Mouse (Mus musculus) layer of hippocampus, adult 9-11 months (tissue): ENCODE measurements around the gene Kifc1.

Experiments used
- DNase-seq: peaks from one replicate; pipeline ENCODE4 v3.0.0; 2022

Gene Kifc1

DNA sequence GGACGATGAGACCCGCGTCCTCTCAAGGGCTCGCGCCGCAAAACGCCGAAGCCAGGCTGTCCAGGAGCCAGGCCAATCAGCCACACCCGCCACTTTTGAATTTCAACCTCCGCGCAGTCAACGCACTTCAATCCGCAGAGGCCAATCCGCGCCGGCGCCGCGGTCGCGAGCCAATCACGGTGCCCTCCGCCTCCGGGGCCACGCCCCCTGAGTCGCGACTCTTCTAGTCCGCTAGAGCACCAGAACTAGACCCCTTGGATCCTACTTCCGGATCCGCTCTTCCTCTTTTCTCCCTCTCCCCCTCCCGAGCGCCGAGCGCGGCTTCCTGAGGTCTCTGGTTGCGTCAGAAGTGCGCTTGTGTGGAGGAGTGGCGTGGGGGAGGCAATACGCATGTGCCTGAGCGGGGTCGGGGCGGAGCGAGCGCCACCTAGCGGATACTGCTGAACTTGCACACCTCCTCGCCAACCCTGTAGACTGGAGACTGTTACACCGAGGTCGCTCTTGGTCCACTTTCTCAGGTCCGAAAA is at the start of gene Kifc1:
Gene Kifc1, minus strand, starts transcription at position 129 of the 527 bp plus-strand sequence.
- DNase-seq, result peak; percentile 100

DNA sequence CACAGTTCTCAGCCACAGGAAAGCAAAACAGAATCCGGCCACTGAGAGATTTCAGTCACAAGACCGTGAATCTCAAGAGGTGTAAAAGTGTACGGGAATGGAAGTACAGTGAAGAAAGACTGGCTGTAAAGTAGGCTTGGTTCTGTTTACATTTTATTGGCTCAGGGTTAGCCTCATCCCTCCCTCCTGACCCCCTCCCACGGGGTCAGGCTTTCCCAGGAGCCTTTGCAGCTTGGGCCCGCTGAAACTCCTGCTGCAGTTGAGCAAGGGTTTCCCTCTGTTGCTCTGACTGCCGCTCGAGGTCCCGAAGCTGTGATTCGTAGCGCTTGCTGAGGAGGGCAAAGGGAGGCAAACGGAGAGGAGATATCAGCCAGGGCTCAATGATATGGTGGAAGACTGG is 48.3 kb upstream of the Kifc1 start:
- DNase-seq, result no peak

DNA sequence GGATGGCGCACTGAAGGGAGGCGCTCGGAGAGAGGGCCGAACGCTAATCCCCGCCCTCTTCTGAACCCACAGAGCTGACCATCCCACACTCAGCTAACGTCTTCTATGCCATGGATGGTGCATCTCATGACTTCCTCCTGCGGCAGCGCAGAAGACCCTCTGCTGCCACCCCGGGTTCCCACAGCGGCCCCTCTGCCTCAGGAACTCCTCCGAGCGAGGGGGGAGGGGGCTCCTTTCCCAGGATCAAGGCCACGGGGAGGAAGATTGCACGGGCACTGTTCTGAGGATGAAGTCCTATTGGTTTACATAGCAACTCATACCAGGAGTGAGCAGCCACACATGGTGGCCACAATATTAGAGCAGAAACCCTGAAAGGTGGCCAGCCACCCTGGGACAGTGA is 46.5 kb upstream of the Kifc1 start:
- no peak for DNase-seq

DNA sequence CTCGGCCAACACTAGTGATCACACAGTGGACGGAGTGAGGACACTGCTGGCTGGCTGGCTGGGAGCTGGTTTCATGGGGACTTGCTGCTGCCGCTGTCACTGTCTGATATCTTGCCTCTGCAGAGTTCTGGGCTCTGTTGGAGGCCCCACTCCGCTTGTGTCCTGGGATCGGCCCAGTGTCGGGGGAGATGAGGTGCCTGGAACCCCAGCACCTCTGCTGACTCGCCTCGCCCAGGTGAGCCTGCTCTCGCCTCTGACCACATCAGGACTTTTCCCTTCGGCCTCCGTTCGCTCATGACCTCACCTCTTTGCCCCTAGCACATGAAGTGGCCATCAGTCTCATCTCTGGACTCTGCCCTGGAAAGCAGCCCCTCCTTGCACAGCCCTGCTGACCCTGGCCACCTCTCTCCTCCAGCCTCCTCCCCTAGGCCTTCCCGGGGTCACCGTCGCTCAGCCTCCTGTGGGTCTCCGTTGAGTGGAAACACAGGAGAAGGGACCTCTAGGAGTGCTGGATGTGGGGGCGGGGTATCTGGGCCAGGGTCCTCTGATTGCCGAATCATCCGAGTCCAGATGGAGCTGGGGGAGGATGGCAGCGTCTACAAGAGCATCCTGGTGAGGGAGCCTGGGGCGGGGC is 45.1 kb upstream of the Kifc1 start:
- DNase-seq, result no peak

DNA sequence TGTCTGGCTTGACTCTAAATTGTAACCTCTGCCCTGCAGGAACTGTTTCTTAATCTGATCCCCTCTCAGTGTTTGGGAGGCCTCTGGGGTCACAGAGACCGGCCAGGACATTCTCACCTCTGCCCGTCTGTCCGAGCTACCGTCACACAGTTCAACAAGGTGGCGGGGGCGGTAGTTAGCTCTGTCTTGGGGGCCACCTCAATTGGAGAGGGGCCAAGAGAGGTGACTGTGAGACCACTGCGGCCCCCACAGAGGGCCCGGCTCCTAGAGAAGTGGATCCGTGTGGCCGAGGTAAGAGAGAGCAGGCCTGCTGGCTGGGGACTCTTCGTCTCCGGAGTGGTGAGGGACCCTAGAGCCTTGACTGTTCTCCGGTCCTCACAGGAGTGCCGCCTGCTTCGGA is 42.5 kb upstream of the Kifc1 start:
- DNase-seq, result no peak

DNA sequence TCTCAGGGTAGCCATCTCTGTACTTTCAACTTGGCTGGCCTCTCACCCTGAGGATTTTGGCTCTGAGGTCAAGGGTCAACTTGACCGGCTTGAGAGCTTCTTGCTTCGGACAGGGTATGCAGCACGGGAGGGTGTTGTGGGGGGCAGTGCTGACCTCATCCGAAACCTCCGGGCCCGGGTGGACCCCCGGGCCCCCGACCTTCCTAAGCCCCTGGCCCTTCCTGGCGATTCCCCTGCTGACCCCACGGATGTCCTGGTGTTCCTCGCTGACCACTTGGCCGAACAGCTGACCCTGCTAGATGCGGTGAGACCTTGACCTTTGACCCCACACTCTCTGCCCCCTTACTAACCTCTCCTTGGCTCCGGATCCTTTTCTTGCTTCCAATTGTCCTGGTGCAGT is 42.0 kb upstream of the Kifc1 start:
- no peak for DNase-seq

DNA sequence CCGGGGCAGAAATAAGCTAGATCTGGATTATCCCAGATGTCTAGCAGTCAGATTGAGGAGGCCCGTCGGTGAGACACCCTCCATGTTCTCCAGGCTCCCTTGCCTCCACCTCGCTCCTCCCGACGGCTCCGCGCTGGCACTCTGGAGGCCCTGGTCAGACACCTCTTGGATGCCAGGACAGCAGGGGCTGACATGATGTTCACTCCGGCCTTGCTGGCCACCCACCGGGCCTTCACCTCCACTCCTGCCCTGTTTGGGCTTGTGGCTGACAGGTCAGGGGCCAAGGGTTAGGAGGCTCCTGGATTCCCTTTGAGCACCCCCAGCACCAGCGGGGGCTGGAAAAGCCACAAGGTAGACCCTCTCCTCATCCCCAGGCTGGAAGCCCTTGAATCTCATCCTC is 41.5 kb upstream of the Kifc1 start:
- DNase-seq, result no peak

DNA sequence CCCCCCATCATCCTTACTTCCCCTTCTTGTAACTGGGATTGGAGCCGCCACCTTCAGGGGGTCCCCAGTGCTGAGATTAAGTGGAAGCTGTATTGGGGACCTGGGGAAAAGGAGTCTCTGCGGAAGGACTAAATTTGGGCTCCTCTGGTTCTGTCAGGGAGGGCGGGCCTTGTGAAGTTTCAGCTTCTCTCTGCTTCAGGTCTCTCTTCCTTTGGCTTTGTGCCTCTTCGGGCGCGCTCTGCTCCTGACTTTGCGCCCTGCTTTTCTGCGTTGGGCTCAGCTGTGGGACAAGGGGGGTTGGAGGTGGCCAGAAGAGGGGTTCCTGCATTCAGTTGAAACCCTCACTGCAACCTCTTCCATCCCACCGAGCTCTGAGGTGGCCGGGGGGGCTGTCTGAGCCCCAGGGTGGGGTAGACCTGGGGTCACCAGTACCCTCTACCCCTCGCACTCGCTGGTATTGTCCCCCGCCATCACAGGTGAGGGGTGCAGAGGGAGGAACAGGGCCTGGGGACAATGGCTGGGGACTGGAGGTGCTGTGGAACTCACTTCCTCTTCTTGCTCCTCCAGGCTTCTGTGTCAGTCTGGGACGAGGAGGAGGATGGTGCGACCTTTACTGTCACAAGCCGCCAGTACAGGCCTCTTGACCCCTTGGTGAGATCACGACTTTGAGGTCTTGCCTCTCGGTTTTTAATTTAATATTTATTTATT is 40.9 kb upstream of the Kifc1 start:
- DNase-seq, result no peak

DNA sequence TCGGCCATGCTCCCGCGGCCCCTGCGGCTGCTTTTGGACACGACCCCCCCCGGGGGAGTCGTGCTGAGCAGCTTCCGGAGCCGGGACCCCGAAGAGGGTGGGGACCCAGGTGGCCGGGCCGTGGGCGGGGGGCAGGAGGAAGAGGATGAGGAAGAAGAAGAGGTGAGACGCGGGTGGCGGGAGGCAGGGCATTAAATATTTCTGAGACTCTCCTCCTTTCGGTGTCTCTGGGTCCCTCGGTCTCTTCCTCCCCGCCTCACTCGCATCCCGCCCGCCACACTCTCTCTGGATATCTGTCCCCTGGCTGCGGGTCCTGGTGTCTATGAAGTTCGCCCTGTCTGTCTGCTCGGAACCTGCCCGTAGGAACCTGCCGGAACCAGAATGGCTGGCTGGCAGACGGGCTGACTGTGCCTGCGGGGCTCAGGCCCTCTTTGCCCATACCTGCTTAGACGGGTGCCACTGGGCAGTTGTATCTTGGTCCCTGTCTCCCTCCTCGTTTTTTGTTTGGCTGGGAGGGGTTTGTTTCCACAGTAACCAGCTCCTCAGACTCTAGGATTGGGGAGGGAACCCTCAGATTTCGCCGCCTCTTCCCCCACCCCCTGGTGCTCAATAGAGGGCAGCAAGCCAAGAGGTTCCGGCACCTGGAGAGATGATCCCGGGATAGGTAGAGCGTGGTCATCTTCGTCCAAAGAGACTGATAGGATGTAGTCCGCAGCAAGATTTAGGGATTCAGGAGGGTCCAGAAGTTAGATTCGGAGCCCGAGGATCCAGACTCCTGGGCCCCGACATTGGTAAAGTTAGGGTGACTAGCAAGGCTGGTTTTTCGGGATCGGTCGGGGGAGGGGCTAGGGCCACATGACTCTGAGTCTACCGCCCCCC is 40.1 kb upstream of the Kifc1 start:
- peak; percentile 82 for DNase-seq

DNA sequence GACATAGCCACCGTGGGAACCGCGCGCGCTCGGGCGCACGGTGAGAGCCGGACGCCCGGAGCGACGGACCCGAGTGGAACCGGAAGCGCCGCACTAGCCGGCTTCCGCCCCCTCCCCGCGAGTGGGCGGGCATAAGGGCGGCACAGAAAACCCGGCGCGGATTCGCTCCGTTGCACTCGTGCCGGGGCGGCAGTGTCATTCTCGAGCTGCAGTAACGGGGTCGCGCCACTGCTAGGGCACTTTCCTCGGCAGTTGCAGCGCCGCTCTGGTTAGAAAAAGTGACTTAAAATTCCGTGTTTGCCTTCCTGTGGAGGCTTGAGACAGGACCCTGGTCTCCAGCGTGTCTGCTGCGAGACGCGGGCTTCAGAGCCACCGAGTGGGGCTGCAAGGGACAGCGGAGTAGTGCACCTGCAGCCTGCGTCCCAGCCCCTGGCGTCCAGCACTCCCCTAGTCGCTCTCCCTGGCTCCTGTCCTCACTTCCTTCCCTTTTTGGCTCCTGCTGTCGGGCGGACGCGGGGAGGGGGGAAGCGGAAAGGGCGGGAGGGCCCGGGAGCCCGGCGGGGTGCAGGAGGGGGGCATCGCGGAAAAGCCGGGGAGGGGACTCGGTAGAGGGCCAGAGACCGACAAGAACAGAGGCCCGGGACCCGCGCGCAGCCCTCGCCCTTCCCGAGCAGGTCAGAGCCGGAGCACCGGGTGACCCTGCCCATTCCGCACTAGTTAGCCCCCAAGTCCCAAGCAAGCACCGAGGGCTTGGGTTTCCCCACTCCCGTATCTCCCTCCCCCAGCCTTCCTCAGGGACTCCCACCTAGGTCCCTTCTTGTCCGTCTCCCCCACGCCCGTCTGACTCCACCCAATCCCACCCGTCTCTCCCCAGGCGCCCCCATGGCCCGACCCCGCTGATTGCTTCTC is 39.2 kb upstream of the Kifc1 start, which contains the start of gene Rgl2:
Gene Rgl2, plus strand, starts transcription at position 173 of the 909 bp plus-strand sequence.
- peak; percentile 90 for DNase-seq

DNA sequence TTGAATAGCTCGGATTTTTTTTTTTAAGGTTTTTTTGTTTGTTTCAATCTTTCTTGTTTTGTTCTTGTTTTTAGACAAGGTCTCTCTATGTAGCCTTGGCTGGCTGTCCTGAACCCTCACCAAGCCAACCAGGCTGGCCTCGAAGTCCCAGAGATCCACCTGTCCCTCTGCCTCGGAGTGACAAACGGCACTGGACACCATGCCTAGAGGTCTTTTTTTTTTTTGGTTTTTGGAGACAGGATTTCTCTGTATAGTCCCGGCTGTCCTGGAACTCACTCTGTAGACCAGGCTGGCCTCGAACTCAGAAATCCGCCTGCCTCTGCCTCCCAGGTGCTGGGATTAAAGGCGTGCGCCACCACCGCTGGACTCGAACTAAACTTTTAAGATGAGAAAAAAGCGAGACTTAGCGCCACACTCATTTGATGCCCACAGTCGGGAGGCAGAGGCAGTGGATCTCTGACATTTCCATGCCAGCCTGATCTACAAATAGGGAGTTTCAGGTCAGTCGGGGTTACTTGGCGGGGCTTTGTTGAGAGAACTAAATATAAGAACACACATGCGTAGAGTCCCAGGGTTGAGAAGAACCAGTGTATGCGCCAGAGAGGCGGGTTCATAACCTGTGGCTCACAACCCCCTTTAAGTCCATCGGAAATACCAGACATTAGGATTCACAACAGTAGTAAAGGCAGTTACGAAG is 37.9 kb upstream of the Kifc1 start:
- no peak for DNase-seq

DNA sequence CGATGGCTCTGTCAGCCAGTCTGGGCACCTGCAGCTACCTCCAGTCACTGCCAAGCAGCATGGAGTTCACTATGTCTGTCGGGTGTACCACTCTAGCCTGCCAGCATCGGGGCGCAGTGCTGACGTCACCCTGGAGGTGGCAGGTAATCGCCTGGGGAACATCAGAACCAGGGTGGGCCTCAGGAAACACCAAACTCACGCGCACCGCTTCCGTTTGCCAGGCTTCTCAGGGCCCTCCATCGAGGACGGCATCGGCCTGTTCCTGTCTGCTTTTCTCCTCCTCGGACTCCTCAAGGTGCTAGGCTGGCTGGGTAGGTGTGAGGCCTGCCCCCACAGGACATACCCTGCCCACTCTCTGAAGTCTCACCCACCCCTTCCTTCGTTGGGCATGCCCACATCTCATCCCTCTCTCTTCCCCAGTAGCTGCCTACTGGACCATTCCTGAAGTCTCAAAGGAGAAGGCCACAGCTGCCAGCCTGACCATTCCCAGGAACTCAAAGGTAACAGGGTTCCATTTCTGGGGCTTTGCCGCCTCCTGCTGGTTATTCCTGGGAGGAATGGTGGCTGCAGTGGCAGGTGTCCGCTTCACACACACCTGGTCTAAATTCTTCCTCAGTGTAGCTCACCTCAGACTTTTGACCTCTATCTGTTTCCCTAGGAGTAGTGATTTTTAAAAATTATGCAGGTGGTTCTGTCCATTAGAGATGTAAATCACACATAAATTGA is 35.9 kb upstream of the Kifc1 start:
- no peak for DNase-seq

DNA sequence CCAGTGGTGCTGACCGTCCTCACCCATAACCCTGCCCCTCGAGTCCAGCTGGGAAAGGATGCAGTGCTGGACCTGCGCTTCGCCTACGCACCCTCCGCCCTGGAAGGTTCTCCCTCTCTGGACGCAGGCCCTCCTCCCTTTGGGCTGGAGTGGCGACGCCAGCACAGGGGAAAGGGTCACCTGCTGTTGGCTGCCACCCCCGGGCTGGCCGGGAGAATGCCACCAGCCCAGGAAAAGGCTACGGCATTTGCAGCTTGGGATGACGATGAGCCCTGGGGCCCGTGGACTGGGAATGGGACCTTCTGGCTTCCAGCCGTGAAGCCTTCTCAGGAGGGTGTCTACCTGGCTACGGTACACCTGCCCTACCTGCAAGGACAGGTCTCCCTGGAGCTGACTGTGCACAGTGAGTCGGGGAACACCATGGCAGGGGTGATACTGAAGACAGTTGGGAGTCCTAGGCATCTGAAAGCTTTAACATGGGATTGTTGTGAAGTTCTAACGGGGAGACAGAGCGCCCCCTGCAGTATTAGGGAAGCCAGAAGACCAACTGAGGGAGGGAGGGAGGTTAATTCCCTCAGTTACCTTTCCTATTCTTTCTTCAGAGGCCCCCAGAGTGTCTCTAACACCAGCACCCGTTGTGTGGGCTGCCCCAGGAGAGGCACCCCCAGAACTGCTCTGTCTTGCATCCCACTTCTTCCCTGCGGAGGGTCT is 35.1 kb upstream of the Kifc1 start:
- no peak for DNase-seq

DNA sequence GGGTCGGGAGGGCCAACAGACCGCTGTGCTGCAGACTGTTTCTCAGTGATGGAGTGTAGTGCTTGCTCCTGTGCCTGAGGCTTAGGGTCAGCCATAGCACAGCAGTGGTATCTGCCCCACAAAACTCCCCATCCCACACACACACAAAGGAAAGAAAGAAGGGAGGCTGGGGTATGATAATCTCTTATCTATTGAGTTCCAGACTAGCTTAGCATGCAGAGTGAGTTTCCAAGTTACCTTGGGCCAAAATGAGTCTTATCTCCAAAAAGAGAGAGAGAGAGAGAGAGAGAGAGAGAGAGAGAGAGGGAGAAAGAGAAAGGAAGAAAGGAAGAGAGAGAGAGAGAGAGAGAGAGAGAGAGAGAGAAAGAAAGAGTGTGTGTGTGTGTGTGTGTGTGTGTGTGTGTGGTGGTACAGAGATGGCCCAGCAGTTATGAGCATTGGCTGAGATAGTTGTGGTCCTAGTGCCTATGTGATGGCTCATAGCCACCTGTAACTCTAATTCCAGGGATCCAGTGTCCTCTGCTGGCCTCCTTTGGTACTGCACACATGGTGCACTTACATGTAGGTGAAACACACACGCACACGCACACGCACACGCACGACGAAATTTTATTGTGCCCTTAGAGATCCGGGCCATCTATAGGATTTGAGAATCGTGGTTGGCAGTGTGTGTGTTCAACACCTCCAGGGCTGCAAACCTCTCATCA is 34.3 kb upstream of the Kifc1 start:
- no peak for DNase-seq

DNA sequence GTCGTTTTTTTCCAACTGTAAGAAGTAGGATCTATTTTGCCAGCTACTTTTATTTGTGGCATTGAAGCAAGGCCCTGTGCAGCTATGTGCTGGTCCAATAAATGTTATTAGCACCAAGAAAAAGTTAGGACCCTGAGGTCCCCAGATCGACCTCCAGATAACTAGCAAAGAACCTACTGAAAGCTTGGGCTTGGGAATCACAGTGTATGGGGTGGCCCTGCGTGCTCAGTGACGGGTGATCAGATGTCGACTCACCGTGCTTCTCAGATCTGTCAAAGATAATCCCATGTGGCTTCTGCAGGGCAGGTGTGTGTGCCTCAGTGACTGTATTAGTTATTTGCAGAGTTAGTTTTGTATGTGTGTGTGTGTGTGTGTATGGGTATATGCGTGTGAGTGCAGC is 30.9 kb upstream of the Kifc1 start:
- DNase-seq, result no peak

DNA sequence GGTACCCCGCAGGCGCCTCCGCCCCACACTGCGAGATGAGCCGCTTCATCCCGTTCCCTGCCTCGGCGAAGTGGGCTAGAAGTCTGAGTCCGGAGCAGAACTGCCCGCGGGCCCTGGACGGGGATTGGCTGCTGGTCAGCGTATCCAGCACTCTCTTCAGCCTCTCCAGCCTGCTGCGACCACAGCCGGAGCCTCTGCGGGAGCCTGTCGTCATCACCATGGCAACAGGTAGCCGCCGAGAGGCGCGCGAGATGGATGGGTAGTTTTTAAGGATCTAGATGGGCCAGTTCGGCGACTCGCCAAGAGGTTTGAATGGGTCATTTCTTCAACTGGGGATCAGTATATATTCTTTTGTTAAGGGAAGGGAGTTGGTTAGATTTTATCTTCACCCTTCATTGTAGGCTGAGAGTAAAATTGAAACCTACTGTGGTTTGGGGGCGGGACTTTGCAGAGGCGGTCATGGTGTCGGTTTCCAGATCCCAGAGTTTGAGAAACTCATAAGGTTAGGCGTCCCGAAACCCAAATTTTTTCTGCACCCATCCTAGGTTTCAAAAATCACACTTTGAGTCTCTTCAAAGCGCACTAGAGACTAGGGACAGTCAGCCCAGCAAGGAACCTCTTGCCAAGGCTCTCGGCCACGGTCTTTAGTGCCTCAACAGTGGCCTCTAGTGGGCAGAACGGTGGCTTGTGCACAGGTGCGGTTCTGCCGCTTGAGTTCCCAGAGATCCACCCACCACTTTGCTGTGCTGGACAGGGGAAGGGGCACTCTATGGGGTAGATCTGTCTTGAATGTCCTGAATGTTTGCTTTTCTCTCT is 30.0 kb upstream of the Kifc1 start:
- no peak for DNase-seq

DNA sequence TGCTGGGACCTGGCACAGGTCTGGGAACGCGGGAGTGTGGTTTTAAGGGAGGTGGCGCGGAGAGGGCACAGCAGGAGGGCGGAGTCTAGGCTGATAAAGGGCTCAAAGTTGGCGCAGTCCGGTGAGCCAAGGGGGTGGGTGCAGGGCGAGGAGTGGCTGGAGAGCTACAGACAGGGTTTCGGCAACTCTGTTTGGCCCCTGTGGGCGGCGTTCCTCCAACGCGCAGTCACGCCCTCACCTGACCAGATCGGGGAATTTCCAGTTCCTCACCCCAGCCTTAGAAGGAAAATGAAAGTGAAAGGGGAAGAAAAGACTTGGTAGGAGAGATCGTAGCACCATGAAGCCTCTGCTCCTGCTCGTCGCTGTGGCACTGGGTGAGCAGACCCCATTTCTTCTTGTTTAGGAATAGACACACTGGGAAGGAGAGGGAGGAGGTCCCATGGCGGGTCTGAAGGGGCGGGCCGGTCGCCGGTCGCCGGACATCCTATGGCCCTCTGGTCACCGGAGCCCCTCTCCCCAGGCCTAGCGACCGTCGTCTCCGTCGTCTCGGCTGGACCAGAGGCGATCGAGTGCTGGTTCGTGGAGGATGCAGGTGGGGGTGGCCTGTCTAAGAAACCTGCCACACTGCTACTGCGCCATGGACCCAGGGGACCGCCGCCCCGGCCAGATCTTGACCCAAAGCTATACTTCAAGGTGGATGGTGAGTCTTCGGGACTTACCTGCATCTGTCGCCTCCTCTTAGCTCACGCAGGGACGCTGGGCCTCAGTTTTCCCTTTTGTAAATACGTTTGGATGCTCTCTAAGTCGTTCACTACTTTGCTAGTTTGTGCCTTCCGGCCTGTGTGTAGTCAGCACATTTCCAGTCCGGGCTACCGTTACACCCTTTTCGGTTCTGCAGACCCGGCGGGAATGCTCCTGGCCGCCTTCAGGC is 29.2 kb upstream of the Kifc1 start:
- peak; percentile 77 for DNase-seq
